Mouse (Mus musculus): ENCODE data around the gene Mcl1. TPM values are rescaled to one million over a fixed set of nuclear protein-coding genes. Genes with fewer than 3 reads are reported as not detected.
A peak's percentile ranks its signal among the peaks of the same experiment; 100 is the strongest.

The Mcl1 gene
- polyA plus RNA-seq, 1 experiment from 2014 or later: 42.3 TPM

GRCm38 (mm10) chr3:95672861-95673706 lies 14.5 kb downstream of the Mcl1 start:
- H3K4me2 ChIP-seq (replicated peaks): peak overlapping the region; percentile 60
- no peak for ATAC-seq (ENCODE audit: low FRiP score, low read depth)
- H3K36me3 ChIP-seq: peaks cover 39% of the 10 kb centered on the region
- no peaks in the 10 kb centered on the region for H3K9me3 ChIP-seq
- H3K9ac ChIP-seq: peak overlapping the region; percentile 55; the same call in 1 of the 2 replicates
- peak overlapping the region; percentile 97 for H3K27ac ChIP-seq
- 19% methylated on average over 10 of the region's 10 CpGs for WGBS
- H3K4me3 ChIP-seq: peak overlapping the region; percentile 23; the same call in 1 of the 2 replicates
- no peaks in the 10 kb centered on the region for H3K27me3 ChIP-seq
- H3K4me1 ChIP-seq: peaks cover 58% of the 10 kb centered on the region

GRCm38 (mm10) chr3:95673707-95674211 lies 15.2 kb downstream of the Mcl1 start:
- WGBS: 8% methylated on average over 11 of the region's 11 CpGs
- H3K9ac ChIP-seq: peak overlapping the region; percentile 55
- no peaks in the 10 kb centered on the region for H3K9me3 ChIP-seq
- peaks cover 39% of the 10 kb centered on the region for H3K36me3 ChIP-seq
- H3K4me1 ChIP-seq: peaks cover 54% of the 10 kb centered on the region
- peak overlapping the region; percentile 97 for H3K27ac ChIP-seq
- peak overlapping the region; percentile 23 for H3K4me3 ChIP-seq
- H3K4me2 ChIP-seq (replicated peaks): peak overlapping the region; percentile 60
- ATAC-seq (ENCODE audit: low FRiP score, low read depth): peak; percentile 21; the same call in 1 of the 2 replicates
- H3K27me3 ChIP-seq: no peaks in the 10 kb centered on the region

GRCm38 (mm10) chr3:95674236-95674635 lies 15.6 kb downstream of the Mcl1 start:
- peak overlapping the region; percentile 60 for H3K4me2 ChIP-seq (replicated peaks)
- peaks cover 35% of the 10 kb centered on the region for H3K36me3 ChIP-seq
- H3K27ac ChIP-seq: peak overlapping the region; percentile 97
- H3K27me3 ChIP-seq: no peaks in the 10 kb centered on the region
- no peaks in the 10 kb centered on the region for H3K9me3 ChIP-seq
- peak; percentile 67 for ATAC-seq (ENCODE audit: low FRiP score, low read depth)
- peak overlapping the region; percentile 55; the same call in 1 of the 2 replicates for H3K9ac ChIP-seq
- WGBS: 14% methylated on average over 2 of the region's 2 CpGs
- peaks cover 54% of the 10 kb centered on the region for H3K4me1 ChIP-seq
- no peak overlapping the region; the same call in 1 of the 2 replicates for H3K4me3 ChIP-seq

- Histone ChIP-seq H3K4me2 (replicated peaks) (peak overlapping the region; percentile 38), H3K27me3 (no peaks in the 10 kb centered on the region), H3K36me3 (peaks cover 30% of the 10 kb centered on the region), H3K9me3 (no peaks in the 10 kb centered on the region), H3K4me3 (no peak overlapping the region), H3K9ac (0 out of 2 replicates have a peak overlapping the region, but pooled peaks have one; percentile 25), H3K27ac (peak overlapping the region; percentile 97), H3K4me1 (peaks cover 54% of the 10 kb centered on the region)
- WGBS: 8% methylated on average over 6 of the region's 6 CpGs
- ATAC-seq (ENCODE audit: low FRiP score, low read depth): 0 out of 2 replicates have a peak, but pooled peaks have one; percentile 5
Measured at GRCm38 (mm10) chr3:95674812-95675211, 16.2 kb downstream of the Mcl1 start.

GRCm38 (mm10) chr3:95675301-95676092 lies 16.9 kb downstream of the Mcl1 start:
- Histone ChIP-seq H3K9ac (peak overlapping the region; percentile 25; the same call in 1 of the 2 replicates), H3K27me3 (no peaks in the 10 kb centered on the region), H3K4me2 (replicated peaks) (peak overlapping the region; percentile 38), H3K4me1 (peaks cover 54% of the 10 kb centered on the region), H3K4me3 (no peak overlapping the region), H3K27ac (peak overlapping the region; percentile 97), H3K9me3 (no peaks in the 10 kb centered on the region), H3K36me3 (peaks cover 30% of the 10 kb centered on the region)
- 16% methylated on average over 7 of the region's 8 CpGs for WGBS
- ATAC-seq (ENCODE audit: low FRiP score, low read depth): peak; percentile 52

GRCm38 (mm10) chr3:95676745-95677419 lies 18.3 kb downstream of the Mcl1 start:
- no peak overlapping the region for H3K27ac ChIP-seq
- 60% methylated on average over 15 of the region's 15 CpGs for WGBS
- no peaks in the 10 kb centered on the region for H3K9me3 ChIP-seq
- ATAC-seq (ENCODE audit: low FRiP score, low read depth): no peak
- H3K36me3 ChIP-seq: peaks cover 21% of the 10 kb centered on the region
- no peak overlapping the region for H3K4me2 ChIP-seq (replicated peaks)
- H3K27me3 ChIP-seq: no peaks in the 10 kb centered on the region
- H3K4me3 ChIP-seq: no peak overlapping the region
- H3K9ac ChIP-seq: no peak overlapping the region
- peaks cover 60% of the 10 kb centered on the region for H3K4me1 ChIP-seq

- 80% methylated on average over 19 of the region's 19 CpGs for WGBS
- H3K9ac ChIP-seq: no peak overlapping the region
- H3K4me2 ChIP-seq (replicated peaks): no peak overlapping the region
- H3K4me1 ChIP-seq: peaks cover 53% of the 10 kb centered on the region
- H3K4me3 ChIP-seq: no peak overlapping the region
- peaks cover 21% of the 10 kb centered on the region for H3K36me3 ChIP-seq
- H3K9me3 ChIP-seq: no peaks in the 10 kb centered on the region
- no peak for ATAC-seq (ENCODE audit: low FRiP score, low read depth)
- no peaks in the 10 kb centered on the region for H3K27me3 ChIP-seq
- H3K27ac ChIP-seq: no peak overlapping the region; the same call in 1 of the 2 replicates
Measured at GRCm38 (mm10) chr3:95677420-95678090, 19.0 kb downstream of the Mcl1 start.

- Histone ChIP-seq H3K9me3 (no peaks in the 10 kb centered on the region), H3K27ac (no peak overlapping the region), H3K4me1 (peaks cover 40% of the 10 kb centered on the region), H3K9ac (no peak overlapping the region), H3K4me2 (replicated peaks) (no peak overlapping the region), H3K36me3 (peaks cover 21% of the 10 kb centered on the region), H3K4me3 (no peak overlapping the region), H3K27me3 (no peaks in the 10 kb centered on the region)
- ATAC-seq (ENCODE audit: low FRiP score, low read depth): no peak
- WGBS: 90% methylated on average over 8 of the region's 8 CpGs
Measured at GRCm38 (mm10) chr3:95679551-95679950, 21.0 kb downstream of the Mcl1 start.

- H3K4me1 ChIP-seq: peaks cover 28% of the 10 kb centered on the region
- no peak overlapping the region for H3K27ac ChIP-seq
- no peak overlapping the region for H3K9ac ChIP-seq
- H3K4me2 ChIP-seq (replicated peaks): no peak overlapping the region
- no peak overlapping the region for H3K4me3 ChIP-seq
- no peaks in the 10 kb centered on the region for H3K27me3 ChIP-seq
- WGBS: 84% methylated on average over 6 of the region's 6 CpGs
- no peaks in the 10 kb centered on the region for H3K9me3 ChIP-seq
- no peak for ATAC-seq (ENCODE audit: low FRiP score, low read depth)
- peaks cover 21% of the 10 kb centered on the region for H3K36me3 ChIP-seq
Measured at GRCm38 (mm10) chr3:95680673-95681072, 22.1 kb downstream of the Mcl1 start.

GRCm38 (mm10) chr3:95681365-95681764 lies 22.8 kb downstream of the Mcl1 start:
- Histone ChIP-seq H3K9me3 (no peaks in the 10 kb centered on the region), H3K4me3 (no peak overlapping the region), H3K4me1 (peaks cover 25% of the 10 kb centered on the region), H3K4me2 (replicated peaks) (no peak overlapping the region), H3K36me3 (peaks cover 21% of the 10 kb centered on the region), H3K27ac (no peak overlapping the region), H3K27me3 (no peaks in the 10 kb centered on the region), H3K9ac (peak overlapping the region; percentile 1; the same call in 1 of the 2 replicates)
- no peak for ATAC-seq (ENCODE audit: low FRiP score, low read depth)
- WGBS: 27% methylated on average over 11 of the region's 11 CpGs

GRCm38 (mm10) chr3:95682878-95683277 lies 24.3 kb downstream of the Mcl1 start:
- Histone ChIP-seq H3K4me1 (peaks cover 37% of the 10 kb centered on the region), H3K9ac (no peak overlapping the region), H3K36me3 (peaks cover 10% of the 10 kb centered on the region), H3K27me3 (no peaks in the 10 kb centered on the region), H3K27ac (no peak overlapping the region), H3K4me3 (no peak overlapping the region), H3K4me2 (replicated peaks) (no peak overlapping the region), H3K9me3 (no peaks in the 10 kb centered on the region)
- no peak for ATAC-seq (ENCODE audit: low FRiP score, low read depth)
- whole genome bisulfite sequencing: 64% methylated on average over 5 of the region's 5 CpGs
